Mouse (Mus musculus): ENCODE measurements around the gene Fam19a1.
"Not testable (repeated sequence)": the region's sequence is repeated elsewhere in the genome, so short reads cannot be mapped to it uniquely, and the experiment has no call there.

The Fam19a1 gene

GRCm38 (mm10) chr6:96112854-96113253 lies at the start of gene Fam19a1:
Gene Fam19a1 (plus strand): TSS chr6:96113154.
- DNase-seq, result no peak

- no peak for DNase-seq
Measured at GRCm38 (mm10) chr6:96071080-96071479, 41.9 kb upstream of the Fam19a1 start.

GRCm38 (mm10) chr6:96071567-96071966 lies 41.4 kb upstream of the Fam19a1 start:
- no peak for DNase-seq

- no peak for DNase-seq
Measured at GRCm38 (mm10) chr6:96089961-96090360, 23.0 kb upstream of the Fam19a1 start.

GRCm38 (mm10) chr6:96093716-96094115 lies 19.2 kb upstream of the Fam19a1 start:
- no peak for DNase-seq

- no peak for DNase-seq
Measured at GRCm38 (mm10) chr6:96098225-96098624, 14.7 kb upstream of the Fam19a1 start.

GRCm38 (mm10) chr6:96111656-96112055 lies 1.3 kb upstream of the Fam19a1 start:
- DNase-seq, result no peak

- DNase-seq, result no peak
Measured at GRCm38 (mm10) chr6:96114151-96114550, 1.2 kb downstream of the Fam19a1 start.

GRCm38 (mm10) chr6:96116148-96116533 lies 3.2 kb downstream of the Fam19a1 start:
- DNase-seq, result no peak

GRCm38 (mm10) chr6:96116534-96117272 lies 3.7 kb downstream of the Fam19a1 start:
- peak; percentile 4 to 39 for DNase-seq

- DNase-seq, result peak in 1 of 2 experiments; percentile 54
Measured at GRCm38 (mm10) chr6:96143326-96143725, 30.4 kb downstream of the Fam19a1 start.

GRCm38 (mm10) chr6:96165403-96165802 lies 52.4 kb downstream of the Fam19a1 start:
- DNase-seq, result no peak

- DNase-seq, result no peak
Measured at GRCm38 (mm10) chr6:96165818-96166379, 52.9 kb downstream of the Fam19a1 start, which contains the start of gene 1700123L14Rik. Gene 1700123L14Rik (minus strand): TSS chr6:96166243.

- DNase-seq, result no peak
Measured at GRCm38 (mm10) chr6:96167031-96167430, 54.1 kb downstream of the Fam19a1 start.

- no peak for DNase-seq
Measured at GRCm38 (mm10) chr6:96173681-96174080, 60.7 kb downstream of the Fam19a1 start.

GRCm38 (mm10) chr6:96178530-96178929 lies 65.6 kb downstream of the Fam19a1 start:
- DNase-seq, result no peak

GRCm38 (mm10) chr6:96183392-96183791 lies 70.4 kb downstream of the Fam19a1 start:
- peak; percentile 23 to 37 for DNase-seq

- no peak for DNase-seq
Measured at GRCm38 (mm10) chr6:96186517-96186916, 73.6 kb downstream of the Fam19a1 start.

GRCm38 (mm10) chr6:96198991-96199390 lies 86.0 kb downstream of the Fam19a1 start:
- DNase-seq, result not testable (repeated sequence)

- no peak for DNase-seq
Measured at GRCm38 (mm10) chr6:96205395-96205794, 92.4 kb downstream of the Fam19a1 start.

GRCm38 (mm10) chr6:96234806-96235205 lies 121.9 kb downstream of the Fam19a1 start:
- no peak for DNase-seq

- no peak for DNase-seq
Measured at GRCm38 (mm10) chr6:96244320-96244719, 131.4 kb downstream of the Fam19a1 start.

GRCm38 (mm10) chr6:96252001-96252400 lies 139.0 kb downstream of the Fam19a1 start:
- no peak for DNase-seq

- no peak for DNase-seq
Measured at GRCm38 (mm10) chr6:96254815-96255214, 141.9 kb downstream of the Fam19a1 start.
